Mouse (Mus musculus): ENCODE measurements around the gene Tmem179b. TPM values are rescaled to one million over a fixed set of nuclear protein-coding genes. Genes with fewer than 3 reads are reported as not detected.

Tmem179b gene
- polyA plus RNA-seq, 1 experiment = 34.8 TPM

DNA sequence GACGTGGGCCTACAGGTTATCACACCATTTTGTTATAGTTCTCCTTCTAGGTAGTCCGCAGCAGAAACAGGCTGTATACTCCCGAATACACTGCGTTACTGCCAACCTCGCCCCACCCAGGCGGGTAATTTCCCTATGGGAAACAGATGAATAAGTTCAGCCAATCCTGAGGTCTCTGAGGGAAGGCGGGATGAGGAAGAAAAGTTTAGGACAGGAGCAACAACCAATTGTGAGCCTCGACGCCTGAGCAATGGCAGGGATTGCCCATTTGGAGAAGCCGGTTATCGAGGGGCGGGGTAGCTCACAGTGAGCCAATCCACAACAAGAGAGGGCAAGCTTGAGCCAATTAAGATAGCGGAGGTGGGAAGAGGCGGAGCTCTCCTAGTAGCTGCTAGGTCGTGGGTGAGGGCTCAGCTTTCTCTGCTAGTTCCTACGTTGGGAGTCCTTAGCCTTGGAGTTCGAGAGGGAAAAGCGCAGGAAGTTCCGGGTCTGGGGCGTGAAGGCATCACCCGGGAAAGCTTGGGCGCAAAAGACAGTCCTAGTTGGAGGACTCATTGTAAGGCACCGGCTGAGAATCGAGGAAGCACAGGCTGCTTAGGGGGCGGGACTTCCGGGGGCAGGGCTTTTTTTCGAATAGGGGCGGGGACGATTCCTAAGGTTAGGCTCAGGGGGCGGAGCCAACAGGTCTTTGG lies 28.0 kb upstream of the Tmem179b start, which contains the start of gene Zbtb3:
Gene Zbtb3, plus strand, starts transcription at position 426 of the 692 bp plus-strand sequence.
- H3K4me1 ChIP-seq (ENCODE audit: control insufficient read depth, insufficient read depth, insufficient read length, low read length) = 0 out of 2 replicates have a peak, but pooled peaks cover 10% of the 10 kb centered on the region
- peak within 1 kb of the TSS; percentile 72 for H3K4me3 ChIP-seq (ENCODE audit: insufficient read depth, low read depth, low read length)
- peak within 1 kb of the TSS; percentile 54 for H3K27ac ChIP-seq (replicated peaks; ENCODE audit: low read depth, low read length)

GRCm38 (mm10) chr19:8798947-8799315 lies 24.7 kb upstream of the Tmem179b start:
- 0 out of 2 replicates have a peak, but pooled peaks cover 10% of the 10 kb centered on the region for H3K4me1 ChIP-seq (ENCODE audit: control insufficient read depth, insufficient read depth, insufficient read length, low read length)
- peak overlapping the region; percentile 43; the same call in 1 of the 2 replicates for H3K4me3 ChIP-seq (ENCODE audit: insufficient read depth, low read depth, low read length)
- H3K27ac ChIP-seq (replicated peaks; ENCODE audit: low read depth, low read length) = peak overlapping the region; percentile 65

DNA sequence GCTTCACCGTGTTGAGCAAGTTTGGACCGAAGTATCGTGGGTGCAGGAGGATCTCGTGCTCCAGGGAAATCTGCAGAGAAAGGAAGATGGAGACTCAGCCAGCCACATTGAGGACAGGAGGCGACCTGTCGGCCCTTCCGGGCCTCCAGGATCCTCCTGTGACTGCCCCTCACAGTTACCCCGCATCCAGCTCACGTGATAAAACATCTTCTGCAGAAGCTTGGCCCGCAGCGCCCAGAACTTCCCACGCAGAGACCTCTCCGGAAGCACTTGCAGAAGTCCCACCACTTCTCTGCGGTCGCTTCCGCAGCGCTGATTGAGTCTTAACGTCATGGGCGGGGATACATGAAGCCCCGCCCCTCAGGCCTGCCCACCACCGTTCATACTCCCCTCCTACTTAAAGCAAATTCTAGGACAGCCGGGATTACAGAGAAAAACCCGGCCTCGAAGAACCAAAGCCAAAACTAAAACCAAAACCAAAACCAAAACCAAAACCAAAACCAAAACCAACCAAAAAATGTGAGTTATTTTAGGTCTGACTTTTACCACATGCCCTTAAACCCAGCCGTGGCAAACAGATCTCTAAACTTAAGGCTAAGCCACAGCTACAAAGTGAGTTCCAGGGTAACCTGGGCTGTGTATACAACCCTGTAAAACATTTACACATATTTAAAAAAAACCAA lies 24.1 kb upstream of the Tmem179b start, which contains the start of gene Polr2g:
Gene Polr2g, minus strand, starts transcription at position 314 of the 683 bp plus-strand sequence.
- Histone ChIP-seq H3K4me1 (ENCODE audit: control insufficient read depth, insufficient read depth, insufficient read length, low read length) (0 out of 2 replicates have a peak, but pooled peaks cover 10% of the 10 kb centered on the region), H3K4me3 (ENCODE audit: insufficient read depth, low read depth, low read length) (peak within 1 kb of the TSS; percentile 83), H3K27ac (replicated peaks; ENCODE audit: low read depth, low read length) (peak within 1 kb of the TSS; percentile 65)

GRCm38 (mm10) chr19:8790171-8790570 lies 15.9 kb upstream of the Tmem179b start:
- H3K4me3 ChIP-seq (ENCODE audit: insufficient read depth, low read depth, low read length) = no peak overlapping the region
- no peak overlapping the region for H3K27ac ChIP-seq (replicated peaks; ENCODE audit: low read depth, low read length)
- H3K4me1 ChIP-seq (ENCODE audit: control insufficient read depth, insufficient read depth, insufficient read length, low read length) = peaks cover 2% of the 10 kb centered on the region; the same call in 1 of the 2 replicates

GRCm38 (mm10) chr19:8789171-8789570 lies 14.9 kb upstream of the Tmem179b start:
- Histone ChIP-seq H3K27ac (replicated peaks; ENCODE audit: low read depth, low read length) (no peak overlapping the region), H3K4me1 (ENCODE audit: control insufficient read depth, insufficient read depth, insufficient read length, low read length) (peaks cover 7% of the 10 kb centered on the region; the same call in 1 of the 2 replicates), H3K4me3 (ENCODE audit: insufficient read depth, low read depth, low read length) (no peak overlapping the region)

DNA sequence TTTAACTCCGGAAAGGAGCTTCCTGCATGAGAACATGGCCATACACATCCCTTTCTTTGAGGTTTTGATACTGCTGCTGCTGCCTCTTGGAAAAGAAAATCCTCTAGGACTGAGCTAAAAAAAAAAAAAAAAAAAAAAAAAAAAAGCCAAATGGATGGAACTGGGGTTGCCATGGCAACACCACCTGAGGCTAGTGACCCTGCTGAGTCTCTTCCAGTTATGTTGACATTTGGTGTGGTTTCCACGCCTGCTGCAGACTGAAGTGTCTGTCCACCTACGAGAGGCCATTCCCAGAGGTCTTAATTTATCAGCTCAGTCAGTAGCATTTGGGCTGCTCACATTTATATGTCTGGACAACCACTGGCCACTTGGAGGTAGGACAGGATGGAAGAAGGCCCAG lies 14.3 kb upstream of the Tmem179b start:
- H3K4me1 ChIP-seq (ENCODE audit: control insufficient read depth, insufficient read depth, insufficient read length, low read length) = peaks cover 7% of the 10 kb centered on the region; the same call in 1 of the 2 replicates
- H3K4me3 ChIP-seq (ENCODE audit: insufficient read depth, low read depth, low read length) = no peak overlapping the region
- no peak overlapping the region for H3K27ac ChIP-seq (replicated peaks; ENCODE audit: low read depth, low read length)

- Histone ChIP-seq H3K4me1 (ENCODE audit: control insufficient read depth, insufficient read depth, insufficient read length, low read length) (peaks cover 7% of the 10 kb centered on the region; the same call in 1 of the 2 replicates), H3K4me3 (ENCODE audit: insufficient read depth, low read depth, low read length) (peak within 1 kb of the TSS; percentile 74), H3K27ac (replicated peaks; ENCODE audit: low read depth, low read length) (no peak within 1 kb of the TSS)
These were observed 11.9 kb upstream of the Tmem179b start, which contains the start of gene Taf6l for GRCm38 (mm10) chr19:8786008-8786781. TSS of gene Taf6l (minus strand) at chr19:8786417.

DNA sequence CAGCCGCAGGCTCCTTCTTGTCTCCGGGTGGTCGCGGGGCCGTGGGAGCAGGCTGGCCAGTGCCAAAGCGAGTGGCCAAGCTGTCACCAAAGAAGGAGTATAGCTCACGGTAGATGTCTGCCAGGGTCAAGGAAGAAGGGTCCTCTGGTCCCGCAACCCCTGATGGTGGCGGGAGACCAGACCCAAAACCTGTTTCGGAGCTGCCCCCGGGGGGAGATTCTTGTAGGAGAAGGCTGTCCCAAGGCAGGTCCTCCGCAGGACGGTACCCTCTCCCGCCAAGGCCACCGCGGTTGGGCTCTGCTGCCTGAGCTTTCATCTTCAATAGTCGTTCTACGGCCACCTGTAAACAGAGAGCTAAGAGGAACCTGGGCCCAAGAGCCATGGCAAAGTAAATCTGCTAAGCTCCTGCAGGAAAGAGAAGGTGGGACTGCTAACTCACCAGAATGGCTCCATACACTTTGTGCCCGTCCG lies 719 bp upstream of the Tmem179b start:
- H3K4me1 ChIP-seq (ENCODE audit: control insufficient read depth, insufficient read depth, insufficient read length, low read length) = peaks cover 14% of the 10 kb centered on the region
- H3K4me3 ChIP-seq (ENCODE audit: insufficient read depth, low read depth, low read length) = peak overlapping the region; percentile 90
- H3K27ac ChIP-seq (replicated peaks; ENCODE audit: low read depth, low read length) = peak overlapping the region; percentile 77

- Histone ChIP-seq H3K4me3 (ENCODE audit: insufficient read depth, low read depth, low read length) (peak overlapping the region; percentile 40), H3K27ac (replicated peaks; ENCODE audit: low read depth, low read length) (peak overlapping the region; percentile 7; the same call in 1 of the 2 replicates), H3K4me1 (ENCODE audit: control insufficient read depth, insufficient read depth, insufficient read length, low read length) (peaks cover 14% of the 10 kb centered on the region)
These were observed 858 bp downstream of the Tmem179b start for GRCm38 (mm10) chr19:8773409-8773808.

GRCm38 (mm10) chr19:8772996-8773395 lies 1.3 kb downstream of the Tmem179b start:
- Histone ChIP-seq H3K27ac (replicated peaks; ENCODE audit: low read depth, low read length) (no peak overlapping the region; the same call in 1 of the 2 replicates), H3K4me3 (ENCODE audit: insufficient read depth, low read depth, low read length) (peak overlapping the region; percentile 40), H3K4me1 (ENCODE audit: control insufficient read depth, insufficient read depth, insufficient read length, low read length) (peaks cover 14% of the 10 kb centered on the region)

DNA sequence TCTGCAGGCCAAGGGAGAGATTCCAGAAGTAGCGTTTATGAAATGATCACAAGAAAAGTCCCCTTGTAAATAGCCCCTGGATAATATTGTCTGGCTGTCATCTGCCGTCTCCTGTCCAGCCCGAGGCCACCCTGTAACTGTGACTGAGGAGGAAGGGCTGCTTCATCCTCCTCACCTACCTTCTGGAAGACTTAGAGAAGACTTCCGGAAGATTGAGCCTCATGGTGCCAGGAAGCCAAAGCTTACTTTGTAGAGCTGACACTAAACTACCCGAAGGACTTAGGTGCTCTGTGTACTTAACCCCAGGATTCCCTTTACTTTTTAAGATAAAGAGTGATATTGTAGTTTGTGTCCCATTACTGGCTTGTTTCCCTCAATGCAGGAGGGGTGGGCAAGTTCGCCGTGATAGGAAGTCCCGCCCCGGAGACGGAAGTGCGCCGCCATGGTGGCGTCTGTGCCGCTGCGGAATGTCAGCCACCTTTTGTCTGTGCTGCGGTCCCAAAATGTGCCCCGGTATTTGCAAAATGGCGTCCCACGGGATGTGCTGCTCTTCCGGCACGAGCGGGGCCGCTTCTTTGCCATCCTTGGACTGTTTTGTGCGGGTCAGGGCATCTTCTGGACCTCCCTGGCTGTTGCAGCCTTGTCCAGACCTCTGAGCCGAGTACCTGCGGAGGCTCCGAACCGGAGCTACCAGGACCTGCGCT lies 3.5 kb downstream of the Tmem179b start, which contains the start of gene Tmem223:
Gene Tmem223, plus strand, starts transcription at position 430 of the 704 bp plus-strand sequence.
- Histone ChIP-seq H3K4me1 (ENCODE audit: control insufficient read depth, insufficient read depth, insufficient read length, low read length) (peaks cover 14% of the 10 kb centered on the region), H3K4me3 (ENCODE audit: insufficient read depth, low read depth, low read length) (peak within 1 kb of the TSS; percentile 87), H3K27ac (replicated peaks; ENCODE audit: low read depth, low read length) (peak within 1 kb of the TSS; percentile 70)

DNA sequence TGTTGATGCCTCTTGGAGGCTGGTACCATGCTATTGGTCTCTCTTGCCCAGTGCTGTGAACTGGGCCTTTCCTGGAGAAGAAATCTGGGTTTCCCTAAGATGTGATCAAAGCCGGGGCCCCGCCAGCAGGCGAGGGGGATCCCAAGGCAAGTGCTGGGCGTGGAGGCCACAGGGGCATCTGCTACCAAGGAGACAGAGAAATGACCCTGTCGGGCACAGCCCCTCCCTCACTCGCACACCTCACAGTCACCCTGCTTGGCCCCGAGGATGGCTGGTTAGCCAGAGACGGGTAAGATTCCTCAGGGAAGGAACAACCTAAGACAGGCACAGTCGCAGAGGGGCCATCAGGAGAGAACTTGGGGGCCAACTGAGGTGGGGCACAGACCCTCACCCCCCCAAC lies 8.7 kb downstream of the Tmem179b start:
- no peak overlapping the region for H3K27ac ChIP-seq (replicated peaks; ENCODE audit: low read depth, low read length)

DNA sequence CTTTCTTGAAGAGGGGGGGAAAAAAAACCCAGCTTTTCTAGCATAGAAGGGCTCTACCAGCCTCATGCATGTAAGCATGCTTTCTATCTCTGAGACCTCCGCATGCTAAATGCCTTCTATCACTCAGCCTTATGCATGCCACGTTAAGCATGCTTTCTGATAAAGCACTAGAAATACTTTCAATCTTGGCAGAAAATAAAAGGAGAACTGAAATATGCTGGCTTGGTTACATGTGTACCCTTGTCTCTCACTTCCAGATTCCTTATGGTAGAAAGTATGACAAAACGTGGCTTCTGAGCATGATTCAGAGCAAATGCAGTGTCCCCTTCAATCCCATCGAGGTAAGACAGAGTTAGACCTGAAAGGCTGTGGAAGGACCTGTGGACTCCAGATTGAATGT lies 11.0 kb downstream of the Tmem179b start:
- no peak overlapping the region for H3K4me3 ChIP-seq (ENCODE audit: insufficient read depth, low read depth, low read length)
- H3K27ac ChIP-seq (replicated peaks; ENCODE audit: low read depth, low read length) = no peak overlapping the region
- peaks cover 4% of the 10 kb centered on the region; the same call in 1 of the 2 replicates for H3K4me1 ChIP-seq (ENCODE audit: control insufficient read depth, insufficient read depth, insufficient read length, low read length)

More for the DNA sequence above, 8.7 kb downstream of the Tmem179b start:
- H3K4me3 ChIP-seq (ENCODE audit: insufficient read depth, low read depth, low read length) = no peak overlapping the region
- H3K4me1 ChIP-seq (ENCODE audit: control insufficient read depth, insufficient read depth, insufficient read length, low read length) = peaks cover 4% of the 10 kb centered on the region; the same call in 1 of the 2 replicates

DNA sequence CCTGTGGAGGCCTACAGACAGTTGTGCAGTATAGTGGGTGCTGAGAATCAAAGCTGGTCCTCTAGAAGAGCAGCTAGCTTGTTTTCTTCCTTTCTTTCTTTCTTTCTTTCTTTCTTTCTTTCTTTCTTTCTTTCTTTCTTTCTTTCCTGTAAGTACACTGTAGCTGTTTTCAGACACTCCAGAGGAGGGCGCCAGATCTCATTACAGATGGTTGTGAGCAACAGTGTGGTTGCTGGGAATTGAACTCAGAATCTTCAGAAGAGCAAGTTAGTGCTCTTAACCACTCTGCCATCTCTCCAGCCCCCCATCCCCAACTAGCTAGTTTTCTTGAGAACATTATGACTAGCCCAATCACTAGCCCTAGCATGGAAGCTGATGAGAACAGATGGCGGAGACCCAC lies 13.5 kb downstream of the Tmem179b start:
- Histone ChIP-seq H3K4me1 (ENCODE audit: control insufficient read depth, insufficient read depth, insufficient read length, low read length) (peaks cover 9% of the 10 kb centered on the region), H3K4me3 (ENCODE audit: insufficient read depth, low read depth, low read length) (no peak overlapping the region), H3K27ac (replicated peaks; ENCODE audit: low read depth, low read length) (no peak overlapping the region)
